Mouse (Mus musculus) embryo, embryonic 11.5 days (tissue): ENCODE measurements around the gene Slc6a6.
A peak's percentile ranks its signal among the peaks of the same experiment; 100 is the strongest.

Experiments
- DNase-seq: peaks from one replicate; pipeline ENCODE4 v3.0.0-alpha.2; 2012; ENCODE audit warnings: low read depth, low spot score

Gene Slc6a6

GRCm38 (mm10) chr6:91720588-91721214, 36.8 kb downstream of the Slc6a6 start:
- DNase-seq: no peak

- no peak for DNase-seq
Measured at GRCm38 (mm10) chr6:91721215-91721701, 37.4 kb downstream of the Slc6a6 start.

GRCm38 (mm10) chr6:91727361-91727760, 43.5 kb downstream of the Slc6a6 start:
- DNase-seq: no peak

- DNase-seq: no peak
Measured at GRCm38 (mm10) chr6:91728939-91729619, 45.2 kb downstream of the Slc6a6 start.

- no peak for DNase-seq
Measured at GRCm38 (mm10) chr6:91729677-91730127, 45.8 kb downstream of the Slc6a6 start.

- no peak for DNase-seq
Measured at GRCm38 (mm10) chr6:91732138-91732537, 48.3 kb downstream of the Slc6a6 start.

GRCm38 (mm10) chr6:91736471-91736870, 52.6 kb downstream of the Slc6a6 start:
- no peak for DNase-seq

GRCm38 (mm10) chr6:91737451-91737850, 53.6 kb downstream of the Slc6a6 start:
- no peak for DNase-seq

- no peak for DNase-seq
Measured at GRCm38 (mm10) chr6:91738058-91738457, 54.2 kb downstream of the Slc6a6 start.

- peak; percentile 41 for DNase-seq
Measured at GRCm38 (mm10) chr6:91741046-91741445, 57.2 kb downstream of the Slc6a6 start.

- DNase-seq: no peak
Measured at GRCm38 (mm10) chr6:91742466-91742865, 58.6 kb downstream of the Slc6a6 start.

GRCm38 (mm10) chr6:91742995-91743394, 59.1 kb downstream of the Slc6a6 start:
- DNase-seq: no peak

GRCm38 (mm10) chr6:91743886-91744285, 60.0 kb downstream of the Slc6a6 start:
- no peak for DNase-seq

- no peak for DNase-seq
Measured at GRCm38 (mm10) chr6:91745246-91745645, 61.4 kb downstream of the Slc6a6 start.

GRCm38 (mm10) chr6:91745947-91746582, 62.2 kb downstream of the Slc6a6 start:
- no peak for DNase-seq

GRCm38 (mm10) chr6:91746776-91747175, 62.9 kb downstream of the Slc6a6 start:
- DNase-seq: no peak

- no peak for DNase-seq
Measured at GRCm38 (mm10) chr6:91750976-91751375, 67.1 kb downstream of the Slc6a6 start.

- DNase-seq: no peak
Measured at GRCm38 (mm10) chr6:91752884-91753283, 69.0 kb downstream of the Slc6a6 start.

GRCm38 (mm10) chr6:91754098-91754497, 70.2 kb downstream of the Slc6a6 start:
- DNase-seq: no peak

- no peak for DNase-seq
Measured at GRCm38 (mm10) chr6:91754845-91755244, 71.0 kb downstream of the Slc6a6 start.

GRCm38 (mm10) chr6:91762051-91762742, 78.3 kb downstream of the Slc6a6 start:
- DNase-seq: no peak

- no peak for DNase-seq
Measured at GRCm38 (mm10) chr6:91767550-91767949, 83.7 kb downstream of the Slc6a6 start.
